Mouse (Mus musculus) macrophage (primary cell): ENCODE data around the gene Upk3a. TPM values are rescaled to one million over a fixed set of nuclear protein-coding genes. Genes with fewer than 3 reads are reported as not detected.

Source experiments
- H3K27ac ChIP-seq: fragments of 350-480 bp; formaldehyde crosslinking; 2 replicates; pipeline ENCODE4 v1.9.0; 2021
- H3K36me3 ChIP-seq: fragments of 350-480 bp; formaldehyde crosslinking; 2 replicates; pipeline ENCODE4 v1.9.0; 2021; ENCODE audit errors: inconsistent target
- H3K4me3 ChIP-seq: fragments of 350-480 bp; formaldehyde crosslinking; 2 replicates; pipeline ENCODE4 v1.9.0; 2021; ENCODE audit errors: inconsistent target
- H3K79me2 ChIP-seq: fragments of 350-480 bp; formaldehyde crosslinking; 2 replicates; pipeline ENCODE4 v1.9.0; 2021; ENCODE audit errors: inconsistent target
- WGBS: methylation state at CpG from one replicate; pipeline ENCODE4 v1.1.7; 2026; ENCODE audit warnings: inconsistent platforms; ENCODE audit not compliant: missing documents; 5-methylcytosine and 5-hydroxymethylcytosine counted together
- polyA plus RNA-seq: library from polyadenylated mRNA; stranded (reverse); fragments of 250-400 nt; gene quantifications from 3 replicates; pipeline ENCODE4 v1.2.4, GENCODE M21; 2018; ENCODE audit warnings: inconsistent platforms

Gene Upk3a
- polyA plus RNA-seq, 1 experiment from 2014 or later, result not detected

- H3K27ac ChIP-seq, result peak overlapping the region; percentile 82
- 100% methylated on average over 3 of the region's 3 CpGs for WGBS
- H3K4me3 ChIP-seq, result no peak overlapping the region
- no peaks in the 10 kb centered on the region for H3K36me3 ChIP-seq
- peaks cover 33% of the 10 kb centered on the region for H3K79me2 ChIP-seq
These were observed 27.8 kb upstream of the Upk3a start for GRCm38 (mm10) chr15:84989098-84989497.

GRCm38 (mm10) chr15:84989771-84990170 is 27.2 kb upstream of the Upk3a start:
- Histone ChIP-seq H3K36me3 (no peaks in the 10 kb centered on the region), H3K79me2 (peaks cover 26% of the 10 kb centered on the region), H3K4me3 (no peak overlapping the region), H3K27ac (no peak overlapping the region)
- WGBS, result 92% methylated on average over 7 of the region's 7 CpGs

GRCm38 (mm10) chr15:84994498-84994897 is 22.4 kb upstream of the Upk3a start:
- 2% methylated on average over 6 of the region's 6 CpGs for WGBS
- Histone ChIP-seq H3K36me3 (no peaks in the 10 kb centered on the region), H3K4me3 (no peak overlapping the region), H3K79me2 (no peaks in the 10 kb centered on the region), H3K27ac (peak overlapping the region; percentile 99)

- no peaks in the 10 kb centered on the region for H3K79me2 ChIP-seq
- peak overlapping the region; percentile 99 for H3K27ac ChIP-seq
- no peak overlapping the region for H3K4me3 ChIP-seq
- 28% methylated on average over 5 of the region's 6 CpGs for WGBS
- H3K36me3 ChIP-seq, result no peaks in the 10 kb centered on the region
These were observed 21.9 kb upstream of the Upk3a start for GRCm38 (mm10) chr15:84995041-84995440.

- no peaks in the 10 kb centered on the region for H3K36me3 ChIP-seq
- WGBS, result 0% methylated on average over 1 of the region's 1 CpGs
- no peak overlapping the region for H3K4me3 ChIP-seq
- no peaks in the 10 kb centered on the region for H3K79me2 ChIP-seq
- peak overlapping the region; percentile 99 for H3K27ac ChIP-seq
These were observed 21.0 kb upstream of the Upk3a start for GRCm38 (mm10) chr15:84995967-84996366.

- Histone ChIP-seq H3K79me2 (no peaks in the 10 kb centered on the region), H3K27ac (no peak overlapping the region), H3K4me3 (no peak overlapping the region), H3K36me3 (no peaks in the 10 kb centered on the region)
- WGBS, result 91% methylated on average over 14 of the region's 14 CpGs
These were observed 19.0 kb upstream of the Upk3a start for GRCm38 (mm10) chr15:84997768-84998454.

- H3K4me3 ChIP-seq, result no peak overlapping the region
- no peak overlapping the region for H3K27ac ChIP-seq
- 78% methylated on average over 7 of the region's 7 CpGs for WGBS
- H3K36me3 ChIP-seq, result no peaks in the 10 kb centered on the region
- H3K79me2 ChIP-seq, result no peaks in the 10 kb centered on the region
These were observed 17.0 kb upstream of the Upk3a start for GRCm38 (mm10) chr15:84999911-85000310.

GRCm38 (mm10) chr15:85000984-85001982 is 15.7 kb upstream of the Upk3a start:
- Histone ChIP-seq H3K79me2 (no peaks in the 10 kb centered on the region), H3K27ac (no peak overlapping the region), H3K4me3 (no peak overlapping the region), H3K36me3 (no peaks in the 10 kb centered on the region)
- 29% methylated on average over 29 of the region's 29 CpGs for WGBS

GRCm38 (mm10) chr15:85009666-85010065 is 7.3 kb upstream of the Upk3a start:
- WGBS, result 83% methylated on average over 8 of the region's 8 CpGs

GRCm38 (mm10) chr15:85011895-85012661 is 4.9 kb upstream of the Upk3a start:
- Histone ChIP-seq H3K36me3 (no peaks in the 10 kb centered on the region), H3K4me3 (no peak overlapping the region), H3K27ac (no peak overlapping the region), H3K79me2 (no peaks in the 10 kb centered on the region)
- 72% methylated on average over 19 of the region's 19 CpGs for WGBS

More at GRCm38 (mm10) chr15:85009666-85010065, 7.3 kb upstream of the Upk3a start:
- Histone ChIP-seq H3K4me3 (no peak overlapping the region), H3K79me2 (no peaks in the 10 kb centered on the region), H3K36me3 (no peaks in the 10 kb centered on the region), H3K27ac (no peak overlapping the region)

GRCm38 (mm10) chr15:85012662-85013054 is 4.3 kb upstream of the Upk3a start:
- 61% methylated on average over 2 of the region's 2 CpGs for WGBS
- H3K27ac ChIP-seq, result no peak overlapping the region
- no peaks in the 10 kb centered on the region for H3K36me3 ChIP-seq
- no peak overlapping the region for H3K4me3 ChIP-seq
- H3K79me2 ChIP-seq, result no peaks in the 10 kb centered on the region

GRCm38 (mm10) chr15:85015771-85016170 is 1.2 kb upstream of the Upk3a start:
- Histone ChIP-seq H3K36me3 (no peaks in the 10 kb centered on the region), H3K4me3 (no peak overlapping the region), H3K79me2 (no peaks in the 10 kb centered on the region), H3K27ac (no peak overlapping the region)
- 96% methylated on average over 11 of the region's 11 CpGs for WGBS

GRCm38 (mm10) chr15:85022211-85022610 is 5.3 kb downstream of the Upk3a start:
- 60% methylated on average over 4 of the region's 4 CpGs for WGBS
- H3K36me3 ChIP-seq, result no peaks in the 10 kb centered on the region

GRCm38 (mm10) chr15:85026197-85026596 is 9.3 kb downstream of the Upk3a start:
- Histone ChIP-seq H3K36me3 (no peaks in the 10 kb centered on the region), H3K79me2 (no peaks in the 10 kb centered on the region)
- WGBS, result 83% methylated on average over 4 of the region's 4 CpGs

More at GRCm38 (mm10) chr15:85022211-85022610, 5.3 kb downstream of the Upk3a start:
- H3K27ac ChIP-seq, result no peak overlapping the region
- H3K4me3 ChIP-seq, result no peak overlapping the region
- H3K79me2 ChIP-seq, result no peaks in the 10 kb centered on the region

More at GRCm38 (mm10) chr15:85026197-85026596, 9.3 kb downstream of the Upk3a start:
- no peak overlapping the region for H3K27ac ChIP-seq
- no peak overlapping the region for H3K4me3 ChIP-seq
